Mouse (Mus musculus) activated CD4-positive, CD25-positive, alpha-beta regulatory T cell, adult 4 months (primary cell): ENCODE measurements around the gene Gm10283. TPM values are rescaled to one million over a fixed set of nuclear protein-coding genes. Genes with fewer than 3 reads are reported as not detected.
"Not testable (repeated sequence)": the region's sequence is repeated elsewhere in the genome, so short reads cannot be mapped to it uniquely, and the experiment has no call there.

Experiments
- ATAC-seq: one replicate; pipeline ENCODE4 v1.8.0; 2017
- polyA plus RNA-seq, 2 experiments: library from polyadenylated mRNA; unstranded; fragments of 100-300 nt; shearing (Covaris generic); gene quantifications; one replicate each; pipeline ENCODE4 v1.2.1; 2017

The Gm10283 gene
- polyA plus RNA-seq: not detected

- no peak for ATAC-seq
Observed at GRCm38 (mm10) chr8:60503098-60503497, at the start of gene Gm10283. Gene Gm10283 (minus strand): TSS chr8:60503198.

GRCm38 (mm10) chr8:60534945-60535344 lies 31.9 kb upstream of the Gm10283 start:
- ATAC-seq: no peak

- ATAC-seq: no peak
Observed at GRCm38 (mm10) chr8:60518286-60518685, 15.3 kb upstream of the Gm10283 start.

GRCm38 (mm10) chr8:60505653-60506521 lies 2.9 kb upstream of the Gm10283 start, which contains the start of gene Aadat:
Gene Aadat (plus strand): TSS chr8:60505932.
- no peak for ATAC-seq

- not testable (repeated sequence) for ATAC-seq
Observed at GRCm38 (mm10) chr8:60495046-60495445, 8.0 kb downstream of the Gm10283 start.

GRCm38 (mm10) chr8:60494606-60495005 lies 8.4 kb downstream of the Gm10283 start:
- no peak for ATAC-seq

GRCm38 (mm10) chr8:60492471-60492870 lies 10.5 kb downstream of the Gm10283 start:
- no peak for ATAC-seq

GRCm38 (mm10) chr8:60491871-60492270 lies 11.1 kb downstream of the Gm10283 start:
- no peak for ATAC-seq

GRCm38 (mm10) chr8:60490147-60490546 lies 12.9 kb downstream of the Gm10283 start:
- no peak for ATAC-seq

- ATAC-seq: no peak
Observed at GRCm38 (mm10) chr8:60466686-60467335, 36.2 kb downstream of the Gm10283 start.

- no peak for ATAC-seq
Observed at GRCm38 (mm10) chr8:60449296-60449695, 53.7 kb downstream of the Gm10283 start.

- no peak for ATAC-seq
Observed at GRCm38 (mm10) chr8:60444989-60445388, 58.0 kb downstream of the Gm10283 start.

- ATAC-seq: no peak
Observed at GRCm38 (mm10) chr8:60438557-60438956, 64.4 kb downstream of the Gm10283 start.

- ATAC-seq: no peak
Observed at GRCm38 (mm10) chr8:60436872-60437271, 66.1 kb downstream of the Gm10283 start.

GRCm38 (mm10) chr8:60432649-60433048 lies 70.3 kb downstream of the Gm10283 start:
- ATAC-seq: no peak

- no peak for ATAC-seq
Observed at GRCm38 (mm10) chr8:60406358-60406757, 96.6 kb downstream of the Gm10283 start.

GRCm38 (mm10) chr8:60404994-60405548 lies 97.9 kb downstream of the Gm10283 start:
- no peak for ATAC-seq

GRCm38 (mm10) chr8:60393675-60394074 lies 109.3 kb downstream of the Gm10283 start:
- ATAC-seq: no peak

- no peak for ATAC-seq
Observed at GRCm38 (mm10) chr8:60386589-60386988, 116.4 kb downstream of the Gm10283 start.
